Mouse (Mus musculus) embryonic facial prominence, embryonic 13.5 days (tissue): ENCODE data around the gene Gsx2. TPM values are rescaled to one million over a fixed set of nuclear protein-coding genes. Genes with fewer than 3 reads are reported as not detected.

Experiments
- ATAC-seq: fragments of 200-750 bp; cut with Nextera tagmentation; 2 replicates; pipeline ENCODE4 v1.8.0; 2017; ENCODE audit warnings: low read depth; ENCODE audit not compliant: insufficient number of reproducible peaks, insufficient read depth, low FRiP score, low TSS enrichment
- H3K27ac ChIP-seq: fragments of 300-500 bp; sonication (generic); 2 replicates; pipeline ENCODE4 v1.5.1; 2015; ENCODE audit warnings: moderate library complexity, mild to moderate bottlenecking, inconsistent platforms
- H3K27me3 ChIP-seq: fragments of 300-500 bp; sonication (generic); 2 replicates; pipeline ENCODE4 v1.6.1; 2015; ENCODE audit warnings: mild to moderate bottlenecking, inconsistent platforms
- H3K36me3 ChIP-seq: fragments of 300-500 bp; sonication (generic); 2 replicates; pipeline ENCODE4 v1.6.1; 2015; ENCODE audit warnings: mild to moderate bottlenecking, inconsistent platforms
- H3K4me1 ChIP-seq: fragments of 300-500 bp; sonication (generic); 2 replicates; pipeline ENCODE4 v1.6.1; 2015; ENCODE audit warnings: inconsistent platforms
- H3K4me2 ChIP-seq: fragments of 300-500 bp; sonication (generic); 2 replicates; pipeline ENCODE4 v1.6.1; 2015; ENCODE audit warnings: moderate library complexity, mild to moderate bottlenecking, inconsistent platforms
- H3K4me3 ChIP-seq: fragments of 300-500 bp; sonication (generic); 2 replicates; pipeline ENCODE4 v1.5.1; 2015; ENCODE audit warnings: mild to moderate bottlenecking, inconsistent platforms
- H3K9ac ChIP-seq: fragments of 300-500 bp; sonication (generic); 2 replicates; pipeline ENCODE4 v1.6.1; 2015; ENCODE audit warnings: mild to moderate bottlenecking, inconsistent platforms
- H3K9me3 ChIP-seq: fragments of 300-500 bp; sonication (generic); 2 replicates; pipeline ENCODE4 v1.6.1; 2016; ENCODE audit warnings: inconsistent platforms
- WGBS: fragments of 180-500 bp; shearing (Covaris S2); methylation state at CpG from one replicate; pipeline ENCODE4 v1.1.7; 2015; ENCODE audit warnings: mixed read lengths; 5-methylcytosine and 5-hydroxymethylcytosine counted together
- polyA plus RNA-seq: library from polyadenylated mRNA; unstranded; fragments of >200 nt; fragmentation: Nextera tagmentation; extraction: Ambion mirVana; gene quantifications from 2 replicates; pipeline ENCODE4 v1.2.1, GENCODE M21; 2015

Gsx2 gene
- polyA plus RNA-seq, 1 experiment from 2014 or later, result not detected

GRCm38 (mm10) chr5:75067125-75067756 lies 8.2 kb upstream of the Gsx2 start:
- Histone ChIP-seq H3K9ac (peak overlapping the region; percentile 64), H3K4me1 (peaks cover 31% of the 10 kb centered on the region), H3K4me2 (peak overlapping the region; percentile 90), H3K27ac (no peak overlapping the region), H3K27me3 (peaks cover 58% of the 10 kb centered on the region), H3K4me3 (peak overlapping the region; percentile 51), H3K36me3 (no peaks in the 10 kb centered on the region), H3K9me3 (no peaks in the 10 kb centered on the region)
- peak; percentile 65; the same call in 1 of the 2 replicates for ATAC-seq
- WGBS, result under 1% methylated on average over 30 of the region's 30 CpGs

GRCm38 (mm10) chr5:75070132-75070531 lies 5.3 kb upstream of the Gsx2 start:
- Histone ChIP-seq H3K4me1 (peaks cover 34% of the 10 kb centered on the region), H3K27me3 (peaks cover 82% of the 10 kb centered on the region), H3K9ac (no peak overlapping the region), H3K4me3 (peak overlapping the region; percentile 16; the same call in 1 of the 2 replicates), H3K4me2 (peak overlapping the region; percentile 16), H3K9me3 (no peaks in the 10 kb centered on the region), H3K36me3 (no peaks in the 10 kb centered on the region), H3K27ac (no peak overlapping the region)
- 7% methylated on average over 13 of the region's 13 CpGs for WGBS
- ATAC-seq, result no peak

GRCm38 (mm10) chr5:75070656-75071375 lies 4.6 kb upstream of the Gsx2 start:
- Histone ChIP-seq H3K27me3 (peaks cover 89% of the 10 kb centered on the region), H3K9me3 (no peaks in the 10 kb centered on the region), H3K4me2 (peak overlapping the region; percentile 16), H3K9ac (0 out of 2 replicates have a peak overlapping the region, but pooled peaks have one; percentile 32), H3K27ac (no peak overlapping the region), H3K36me3 (no peaks in the 10 kb centered on the region), H3K4me3 (no peak overlapping the region), H3K4me1 (peaks cover 41% of the 10 kb centered on the region)
- ATAC-seq, result no peak
- 1% methylated on average over 23 of the region's 23 CpGs for WGBS

- no peaks in the 10 kb centered on the region for H3K36me3 ChIP-seq
- no peak overlapping the region for H3K9ac ChIP-seq
- H3K4me1 ChIP-seq, result peaks cover 41% of the 10 kb centered on the region
- 1% methylated on average over 10 of the region's 10 CpGs for WGBS
- H3K4me3 ChIP-seq, result no peak overlapping the region
- H3K9me3 ChIP-seq, result no peaks in the 10 kb centered on the region
- no peak overlapping the region for H3K27ac ChIP-seq
- H3K4me2 ChIP-seq, result no peak overlapping the region
- ATAC-seq, result no peak
- H3K27me3 ChIP-seq, result peaks cover 100% of the 10 kb centered on the region
These were observed 3.5 kb upstream of the Gsx2 start for GRCm38 (mm10) chr5:75071951-75072350.

GRCm38 (mm10) chr5:75072532-75072931 lies 2.9 kb upstream of the Gsx2 start:
- no peaks in the 10 kb centered on the region for H3K36me3 ChIP-seq
- no peak overlapping the region for H3K27ac ChIP-seq
- no peaks in the 10 kb centered on the region for H3K9me3 ChIP-seq
- ATAC-seq, result no peak
- no peak overlapping the region for H3K4me2 ChIP-seq
- H3K27me3 ChIP-seq, result peaks cover 100% of the 10 kb centered on the region
- peaks cover 35% of the 10 kb centered on the region for H3K4me1 ChIP-seq
- WGBS, result 3% methylated on average over 4 of the region's 4 CpGs
- no peak overlapping the region for H3K9ac ChIP-seq
- no peak overlapping the region for H3K4me3 ChIP-seq

- Histone ChIP-seq H3K27ac (no peak overlapping the region), H3K4me2 (no peak overlapping the region), H3K4me1 (peaks cover 34% of the 10 kb centered on the region), H3K27me3 (peaks cover 99% of the 10 kb centered on the region), H3K9me3 (no peaks in the 10 kb centered on the region), H3K36me3 (no peaks in the 10 kb centered on the region), H3K9ac (no peak overlapping the region), H3K4me3 (no peak overlapping the region)
- no peak for ATAC-seq
- WGBS, result 15% methylated on average over 1 of the region's 1 CpGs
These were observed 2.2 kb upstream of the Gsx2 start for GRCm38 (mm10) chr5:75073167-75073566.

GRCm38 (mm10) chr5:75073684-75074083 lies 1.7 kb upstream of the Gsx2 start:
- no peaks in the 10 kb centered on the region for H3K9me3 ChIP-seq
- H3K27ac ChIP-seq, result no peak overlapping the region
- peaks cover 99% of the 10 kb centered on the region for H3K27me3 ChIP-seq
- peaks cover 34% of the 10 kb centered on the region for H3K4me1 ChIP-seq
- ATAC-seq, result no peak
- H3K4me3 ChIP-seq, result no peak overlapping the region
- H3K36me3 ChIP-seq, result no peaks in the 10 kb centered on the region
- H3K9ac ChIP-seq, result no peak overlapping the region
- 12% methylated on average over 3 of the region's 3 CpGs for WGBS
- H3K4me2 ChIP-seq, result no peak overlapping the region

- no peak for ATAC-seq
- no peaks in the 10 kb centered on the region for H3K9me3 ChIP-seq
- no peak overlapping the region for H3K4me3 ChIP-seq
- H3K36me3 ChIP-seq, result no peaks in the 10 kb centered on the region
- peaks cover 34% of the 10 kb centered on the region for H3K4me1 ChIP-seq
- H3K27ac ChIP-seq, result no peak overlapping the region
- no peak overlapping the region for H3K4me2 ChIP-seq
- peaks cover 99% of the 10 kb centered on the region for H3K27me3 ChIP-seq
- H3K9ac ChIP-seq, result no peak overlapping the region
- WGBS, result 5% methylated on average over 4 of the region's 4 CpGs
These were observed 1.3 kb upstream of the Gsx2 start for GRCm38 (mm10) chr5:75074132-75074531.

- WGBS, result 4% methylated on average over 15 of the region's 15 CpGs
- Histone ChIP-seq H3K36me3 (no peaks in the 10 kb centered on the region), H3K27me3 (peaks cover 99% of the 10 kb centered on the region), H3K4me3 (peak overlapping the region; percentile 33), H3K9ac (no peak overlapping the region), H3K4me1 (peaks cover 34% of the 10 kb centered on the region), H3K27ac (no peak overlapping the region), H3K9me3 (no peaks in the 10 kb centered on the region), H3K4me2 (peak overlapping the region; percentile 56)
- ATAC-seq, result no peak
These were observed 641 bp upstream of the Gsx2 start for GRCm38 (mm10) chr5:75074537-75075382.

GRCm38 (mm10) chr5:75076326-75077050 lies 1.1 kb downstream of the Gsx2 start:
- no peaks in the 10 kb centered on the region for H3K9me3 ChIP-seq
- peaks cover 99% of the 10 kb centered on the region for H3K27me3 ChIP-seq
- no peak for ATAC-seq
- peak overlapping the region; percentile 56 for H3K4me2 ChIP-seq
- H3K4me1 ChIP-seq, result peaks cover 21% of the 10 kb centered on the region
- no peak overlapping the region for H3K27ac ChIP-seq
- peak overlapping the region; percentile 33 for H3K4me3 ChIP-seq
- no peak overlapping the region for H3K9ac ChIP-seq
- 1% methylated on average over 17 of the region's 17 CpGs for WGBS
- no peaks in the 10 kb centered on the region for H3K36me3 ChIP-seq

- ATAC-seq, result no peak
- Histone ChIP-seq H3K27ac (no peak overlapping the region), H3K4me3 (no peak overlapping the region), H3K9me3 (no peaks in the 10 kb centered on the region), H3K36me3 (no peaks in the 10 kb centered on the region), H3K4me1 (peaks cover 17% of the 10 kb centered on the region), H3K4me2 (no peak overlapping the region), H3K9ac (no peak overlapping the region), H3K27me3 (peaks cover 99% of the 10 kb centered on the region)
- WGBS, result 1% methylated on average over 19 of the region's 19 CpGs
These were observed 1.6 kb downstream of the Gsx2 start for GRCm38 (mm10) chr5:75077051-75077380.
